Mouse (Mus musculus) limb, embryonic 12.5 days (tissue): ENCODE data around the gene Cacnb4. TPM values are rescaled to one million over a fixed set of nuclear protein-coding genes. Genes with fewer than 3 reads are reported as not detected.

ENCODE experiments used
- ATAC-seq: fragments of 200-750 bp; cut with Nextera tagmentation; 2 replicates; pipeline ENCODE4 v1.8.0; 2017; ENCODE audit warnings: low read depth, moderate TSS enrichment; ENCODE audit not compliant: insufficient number of reproducible peaks, insufficient read depth, low FRiP score, low TSS enrichment
- H3K27ac ChIP-seq: fragments of 300-500 bp; sonication (generic); 2 replicates; pipeline ENCODE4 v1.5.1; 2016; ENCODE audit warnings: mild to moderate bottlenecking, moderate library complexity
- H3K27me3 ChIP-seq: fragments of 300-500 bp; sonication (generic); 2 replicates; pipeline ENCODE4 v1.6.1; 2016; ENCODE audit warnings: mild to moderate bottlenecking, moderate library complexity
- H3K36me3 ChIP-seq: fragments of 300-500 bp; sonication (generic); 2 replicates; pipeline ENCODE4 v1.6.1; 2016; ENCODE audit warnings: mild to moderate bottlenecking, moderate library complexity
- H3K4me1 ChIP-seq: fragments of 300-500 bp; sonication (generic); replicated peaks from 2 replicates; pipeline ENCODE4 v1.6.1; 2016
- H3K4me2 ChIP-seq: fragments of 300-500 bp; sonication (generic); 2 replicates; pipeline ENCODE4 v1.6.1; 2016; ENCODE audit warnings: mild to moderate bottlenecking, moderate library complexity
- H3K4me3 ChIP-seq: fragments of 300-500 bp; sonication (generic); replicated peaks from 2 replicates; pipeline ENCODE4 v1.5.1; 2016; ENCODE audit warnings: mild to moderate bottlenecking
- H3K9ac ChIP-seq: fragments of 300-500 bp; sonication (generic); replicated peaks from 2 replicates; pipeline ENCODE4 v1.6.1; 2016; ENCODE audit warnings: mild to moderate bottlenecking, moderate library complexity
- H3K9me3 ChIP-seq: fragments of 300-500 bp; sonication (generic); 2 replicates; pipeline ENCODE4 v1.6.1; 2016; ENCODE audit warnings: mild to moderate bottlenecking, moderate library complexity
- WGBS: fragments of 180-500 bp; shearing (Covaris S2); methylation state at CpG from one replicate; pipeline ENCODE4 v1.1.7; 2016; 5-methylcytosine and 5-hydroxymethylcytosine counted together
- polyA plus RNA-seq: library from polyadenylated mRNA; unstranded; fragments of >200 nt; fragmentation: Nextera tagmentation; extraction: Ambion mirVana; gene quantifications from 2 replicates; pipeline ENCODE4 v1.2.1, GENCODE M21; 2016

Gene Cacnb4
- polyA plus RNA-seq, 1 experiment from 2014 or later = 0.88 TPM

DNA sequence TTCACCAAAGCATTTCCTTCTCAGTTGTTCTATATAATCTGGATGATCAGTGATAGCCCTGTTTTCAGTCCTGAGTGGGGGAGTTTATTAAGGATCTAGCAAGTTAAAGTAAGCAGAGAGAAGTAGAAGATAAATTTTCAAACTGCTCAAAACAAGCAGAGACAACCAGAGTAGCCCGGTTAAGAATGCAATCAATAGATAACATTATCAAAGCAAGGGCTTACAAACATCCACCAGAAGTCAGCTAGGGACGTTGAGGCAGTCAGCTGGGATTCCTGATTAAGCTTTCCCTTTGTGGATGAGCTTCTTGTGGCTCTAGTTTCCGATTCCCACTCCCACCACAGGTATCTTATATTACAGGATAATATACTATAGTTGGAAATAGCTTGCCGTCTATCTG, 91.2 kb downstream of the Cacnb4 start:
- no peak overlapping the region for H3K27ac ChIP-seq
- no peak for ATAC-seq

DNA sequence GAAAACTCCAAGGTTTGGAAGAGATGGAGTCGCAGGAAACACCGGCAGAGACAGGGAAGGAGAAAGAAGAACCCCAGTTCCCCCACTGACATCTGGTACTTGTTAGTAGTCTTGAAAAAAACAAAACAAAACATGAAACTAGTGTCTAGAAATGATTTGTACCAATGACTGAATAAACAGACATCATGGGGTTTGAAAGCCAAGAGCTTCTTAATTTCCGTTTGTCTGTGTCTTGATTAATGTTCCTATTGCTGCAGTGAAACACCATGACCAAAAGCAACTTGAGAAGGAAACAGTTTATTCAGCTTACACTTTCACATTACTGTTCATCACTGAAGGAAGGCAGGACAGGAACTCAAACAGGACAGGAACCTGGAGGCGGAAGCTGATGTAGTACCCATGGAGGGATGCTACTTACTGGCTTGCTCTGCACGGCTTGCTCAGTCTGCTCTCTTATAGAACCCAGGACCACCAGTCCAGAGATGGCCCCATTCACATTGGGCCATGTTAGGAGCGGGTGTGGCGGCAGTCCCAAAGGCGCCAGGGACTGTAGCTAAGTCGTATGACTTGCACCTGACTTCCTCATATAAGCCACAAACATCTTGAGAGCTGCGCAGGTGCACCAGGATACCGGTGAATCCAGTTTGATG, 95.4 kb downstream of the Cacnb4 start:
- H3K9ac ChIP-seq = no peak overlapping the region
- peaks cover 11% of the 10 kb centered on the region; the same call in 1 of the 2 replicates for H3K4me1 ChIP-seq
- H3K36me3 ChIP-seq = no peaks in the 10 kb centered on the region
- H3K4me2 ChIP-seq = no peak overlapping the region
- WGBS = 82% methylated on average over 11 of the region's 11 CpGs
- H3K27me3 ChIP-seq = no peaks in the 10 kb centered on the region
- no peak for ATAC-seq
- no peak overlapping the region for H3K4me3 ChIP-seq
- H3K9me3 ChIP-seq = no peaks in the 10 kb centered on the region
- H3K27ac ChIP-seq = no peak overlapping the region

More for the DNA sequence above, 91.2 kb downstream of the Cacnb4 start:
- Histone ChIP-seq H3K4me2 (no peak overlapping the region), H3K4me1 (peaks cover 13% of the 10 kb centered on the region), H3K9ac (no peak overlapping the region), H3K36me3 (no peaks in the 10 kb centered on the region), H3K27me3 (no peaks in the 10 kb centered on the region), H3K4me3 (no peak overlapping the region), H3K9me3 (no peaks in the 10 kb centered on the region)
- 87% methylated on average over 4 of the region's 4 CpGs for WGBS

DNA sequence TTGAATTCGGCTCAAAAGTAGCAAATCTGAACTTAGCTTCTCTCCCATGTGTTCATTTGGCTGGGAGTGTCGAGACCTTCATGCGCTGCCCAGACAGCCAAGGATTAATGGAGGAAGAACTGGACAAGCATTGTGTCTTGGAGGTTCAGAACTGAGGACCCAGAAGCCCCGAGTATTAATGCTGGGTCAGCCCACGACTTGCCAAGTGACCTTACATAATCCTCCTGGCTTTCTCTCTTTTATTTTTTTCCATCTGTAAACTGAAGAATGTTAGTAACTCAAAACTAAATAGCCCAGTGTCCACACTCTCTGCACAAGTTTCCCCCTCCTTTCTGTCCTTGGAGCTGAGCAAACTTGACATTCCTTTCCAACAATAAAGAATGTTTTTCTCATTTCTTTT, 95.9 kb downstream of the Cacnb4 start:
- WGBS = 66% methylated on average over 5 of the region's 5 CpGs

DNA sequence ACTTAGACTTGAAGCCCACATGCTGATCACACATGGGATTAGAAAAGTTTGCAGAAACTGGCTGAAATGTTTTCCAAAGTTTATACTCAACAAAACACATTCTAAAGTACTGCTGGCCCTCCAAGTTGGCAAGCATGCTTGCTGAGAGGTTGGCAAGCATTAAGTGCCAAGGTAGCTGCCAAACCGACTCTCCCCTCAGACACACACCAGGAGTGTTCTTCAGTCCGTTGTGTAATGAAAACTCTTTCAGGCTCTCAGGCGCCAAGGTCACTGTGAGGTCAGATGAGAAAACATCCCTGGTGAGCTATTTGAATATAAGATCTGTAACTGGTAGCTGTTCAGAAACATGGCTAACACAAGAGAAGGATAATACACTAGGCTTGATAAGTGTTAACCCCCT, 97.8 kb downstream of the Cacnb4 start:
- Histone ChIP-seq H3K4me2 (no peak overlapping the region), H3K27me3 (no peaks in the 10 kb centered on the region), H3K4me3 (no peak overlapping the region), H3K36me3 (no peaks in the 10 kb centered on the region), H3K4me1 (peaks cover 8% of the 10 kb centered on the region; the same call in 1 of the 2 replicates), H3K9ac (no peak overlapping the region), H3K9me3 (no peaks in the 10 kb centered on the region), H3K27ac (no peak overlapping the region)
- WGBS = 59% methylated on average over 3 of the region's 3 CpGs
- no peak for ATAC-seq

More for the DNA sequence above, 95.9 kb downstream of the Cacnb4 start:
- no peak overlapping the region for H3K27ac ChIP-seq
- H3K9ac ChIP-seq = no peak overlapping the region
- peaks cover 11% of the 10 kb centered on the region; the same call in 1 of the 2 replicates for H3K4me1 ChIP-seq
- no peak for ATAC-seq
- no peaks in the 10 kb centered on the region for H3K36me3 ChIP-seq
- H3K27me3 ChIP-seq = no peaks in the 10 kb centered on the region
- H3K4me3 ChIP-seq = no peak overlapping the region
- no peak overlapping the region for H3K4me2 ChIP-seq
- H3K9me3 ChIP-seq = no peaks in the 10 kb centered on the region

DNA sequence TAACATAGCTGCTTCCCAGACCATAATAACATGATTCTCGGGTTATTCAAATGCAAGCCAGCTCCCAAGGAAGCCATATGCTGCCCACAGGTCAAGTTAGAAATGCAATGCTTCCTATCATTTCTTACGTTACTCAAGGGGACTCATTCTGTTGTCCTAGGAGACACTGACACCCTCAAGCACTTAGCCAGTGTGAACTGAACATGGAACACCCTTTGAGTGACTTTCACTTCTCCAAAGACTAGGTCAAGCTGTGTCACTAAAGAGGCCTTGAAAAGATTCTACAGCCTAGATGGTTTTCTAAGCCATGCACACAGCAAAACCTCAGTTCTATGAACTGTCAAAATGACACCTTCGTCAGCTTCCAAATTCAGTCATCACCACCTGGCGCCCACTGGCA, 98.9 kb downstream of the Cacnb4 start:
- Histone ChIP-seq H3K4me1 (0 out of 2 replicates have a peak, but pooled peaks cover 8% of the 10 kb centered on the region), H3K9me3 (no peaks in the 10 kb centered on the region), H3K27me3 (no peaks in the 10 kb centered on the region), H3K4me2 (no peak overlapping the region), H3K4me3 (no peak overlapping the region), H3K27ac (no peak overlapping the region), H3K36me3 (no peaks in the 10 kb centered on the region), H3K9ac (no peak overlapping the region)
- no peak for ATAC-seq
- WGBS = 88% methylated on average over 4 of the region's 4 CpGs

DNA sequence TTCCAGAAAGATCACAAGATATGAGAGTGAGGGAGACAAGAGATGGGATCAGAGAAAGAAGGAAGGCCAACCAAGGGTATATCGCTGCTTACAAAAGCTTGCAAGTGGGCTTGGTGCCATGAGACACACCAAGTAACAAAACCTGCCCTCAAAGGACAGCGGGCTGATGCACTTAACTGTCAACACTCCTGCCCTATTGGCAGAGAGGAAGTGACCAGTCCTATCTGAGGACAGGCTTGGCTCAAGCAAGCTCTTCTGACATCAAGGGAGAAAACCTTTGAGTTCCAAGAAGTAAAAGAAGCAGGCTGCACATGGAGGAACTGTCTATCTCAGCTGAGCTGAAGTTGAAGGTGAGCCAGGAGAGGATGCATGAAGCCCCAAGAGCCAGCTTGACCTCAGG, 100.1 kb downstream of the Cacnb4 start:
- Histone ChIP-seq H3K4me2 (no peak overlapping the region), H3K9me3 (no peaks in the 10 kb centered on the region), H3K27me3 (no peaks in the 10 kb centered on the region), H3K4me3 (no peak overlapping the region), H3K36me3 (no peaks in the 10 kb centered on the region), H3K27ac (no peak overlapping the region), H3K9ac (no peak overlapping the region), H3K4me1 (0 out of 2 replicates have a peak, but pooled peaks cover 8% of the 10 kb centered on the region)
- ATAC-seq = no peak
- 91% methylated on average over 2 of the region's 2 CpGs for WGBS

DNA sequence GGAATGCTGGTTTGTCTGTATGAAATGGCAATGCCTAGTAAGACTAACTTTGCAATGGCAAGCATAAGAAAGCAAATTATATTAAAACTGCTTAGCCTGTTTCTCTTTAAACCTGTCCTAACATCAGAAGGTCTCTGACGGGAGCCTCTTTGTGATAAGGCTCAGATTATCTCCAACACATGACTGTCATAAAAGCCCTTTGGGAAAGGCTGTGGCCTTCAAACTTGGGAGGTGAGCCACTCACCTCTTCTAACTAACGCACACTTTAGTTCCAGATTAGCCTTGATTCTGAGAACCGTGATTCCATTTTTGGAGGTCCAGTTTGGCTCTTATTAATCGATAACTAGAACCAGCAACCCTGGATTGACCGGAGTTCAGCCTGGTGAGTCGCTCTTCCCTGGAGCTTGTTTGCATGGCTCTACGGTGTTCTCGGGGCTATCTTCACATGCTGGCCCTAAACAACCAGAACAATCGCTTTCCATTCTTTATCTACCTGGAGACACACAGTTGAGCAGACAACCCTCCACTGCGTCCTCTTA, 100.9 kb downstream of the Cacnb4 start:
- WGBS = 90% methylated on average over 10 of the region's 10 CpGs
- Histone ChIP-seq H3K4me3 (no peak overlapping the region), H3K4me2 (no peak overlapping the region), H3K36me3 (no peaks in the 10 kb centered on the region), H3K4me1 (0 out of 2 replicates have a peak, but pooled peaks cover 5% of the 10 kb centered on the region), H3K9me3 (no peaks in the 10 kb centered on the region), H3K27ac (no peak overlapping the region), H3K27me3 (no peaks in the 10 kb centered on the region), H3K9ac (no peak overlapping the region)
- ATAC-seq = no peak

DNA sequence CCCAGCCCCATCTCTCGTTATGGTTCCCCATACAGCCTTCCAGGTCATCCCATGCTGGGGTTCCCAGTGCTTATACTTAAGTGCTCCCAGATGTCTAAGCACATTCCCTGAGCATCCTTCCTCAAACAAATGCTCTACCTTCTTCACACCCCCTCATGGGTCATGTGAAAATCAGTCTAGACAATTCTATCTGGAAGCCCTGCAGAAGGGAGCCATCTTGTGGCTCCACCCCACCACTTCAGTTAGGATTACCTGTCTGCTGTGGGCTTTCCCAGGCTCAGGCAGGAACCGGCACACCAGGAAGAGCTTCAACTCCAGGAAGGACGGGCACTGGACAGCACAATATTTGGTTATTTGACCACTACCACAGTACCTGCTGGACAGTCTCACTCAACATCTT, 101.7 kb downstream of the Cacnb4 start:
- H3K9ac ChIP-seq = no peak overlapping the region
- WGBS = 71% methylated on average over 3 of the region's 3 CpGs
- H3K4me2 ChIP-seq = no peak overlapping the region
- no peaks in the 10 kb centered on the region for H3K27me3 ChIP-seq
- no peaks in the 10 kb centered on the region for H3K36me3 ChIP-seq
- no peaks in the 10 kb centered on the region for H3K9me3 ChIP-seq
- H3K4me3 ChIP-seq = no peak overlapping the region
- ATAC-seq = no peak
- no peak overlapping the region for H3K27ac ChIP-seq
- H3K4me1 ChIP-seq = 0 out of 2 replicates have a peak, but pooled peaks cover 3% of the 10 kb centered on the region

DNA sequence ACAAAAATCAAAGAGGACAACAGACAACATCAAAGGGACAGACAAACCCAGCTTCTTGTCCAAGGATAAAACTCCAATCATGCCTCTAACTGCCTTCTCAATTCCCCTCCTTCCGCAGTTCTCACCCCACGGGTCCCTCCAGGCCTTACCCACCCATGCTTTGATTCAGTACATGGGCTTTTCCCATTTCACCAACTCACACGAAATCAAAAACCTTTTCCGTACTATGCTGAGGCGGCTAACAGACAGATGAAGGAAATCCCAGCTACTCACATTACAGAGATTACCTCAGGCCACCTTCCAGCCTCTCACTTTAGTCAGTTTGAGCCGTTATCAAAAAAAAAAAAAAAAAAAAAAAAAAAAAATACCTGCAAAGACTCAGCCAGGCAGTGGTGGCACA, 104.4 kb downstream of the Cacnb4 start:
- H3K27ac ChIP-seq = no peak overlapping the region
- H3K36me3 ChIP-seq = no peaks in the 10 kb centered on the region
- no peaks in the 10 kb centered on the region for H3K4me1 ChIP-seq
- no peaks in the 10 kb centered on the region for H3K27me3 ChIP-seq
- no peaks in the 10 kb centered on the region for H3K9me3 ChIP-seq
- no peak overlapping the region for H3K9ac ChIP-seq
- H3K4me3 ChIP-seq = no peak overlapping the region
- WGBS = 80% methylated on average over 6 of the region's 6 CpGs
- no peak overlapping the region for H3K4me2 ChIP-seq
- no peak for ATAC-seq

DNA sequence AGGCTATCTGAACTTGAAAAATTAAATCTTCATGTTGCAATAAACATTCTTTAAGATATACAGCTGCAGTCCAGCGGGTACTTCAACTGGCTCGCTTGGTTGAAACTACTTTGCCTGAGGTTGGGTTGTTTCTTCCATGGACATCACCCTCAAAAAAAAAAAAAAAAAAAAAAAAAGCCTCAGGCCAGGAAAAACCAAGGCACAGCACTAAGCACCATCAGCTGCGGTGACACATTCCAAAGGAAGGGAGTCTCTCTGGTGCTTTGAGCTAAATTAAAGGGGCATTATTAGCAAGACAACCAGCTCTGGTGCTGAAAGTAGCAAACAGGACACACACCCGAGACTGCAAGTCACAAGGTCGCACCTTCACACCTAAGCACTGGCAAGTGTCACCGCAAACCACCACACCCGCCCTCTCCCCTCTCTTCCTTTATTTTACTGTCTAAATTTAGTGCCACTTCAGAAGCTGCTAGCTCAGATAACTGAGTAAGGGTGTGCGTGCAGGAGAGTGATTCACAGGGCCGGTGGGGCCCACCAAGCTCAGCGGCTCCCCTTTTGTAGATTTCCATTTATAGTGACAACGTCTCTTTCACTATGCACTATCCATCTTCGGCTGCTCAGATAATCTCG, 105.2 kb downstream of the Cacnb4 start:
- no peak for ATAC-seq
- Histone ChIP-seq H3K4me2 (no peak overlapping the region), H3K36me3 (no peaks in the 10 kb centered on the region), H3K4me1 (no peaks in the 10 kb centered on the region), H3K27me3 (no peaks in the 10 kb centered on the region), H3K4me3 (no peak overlapping the region), H3K9me3 (no peaks in the 10 kb centered on the region), H3K9ac (no peak overlapping the region), H3K27ac (no peak overlapping the region)
- WGBS = 52% methylated on average over 13 of the region's 13 CpGs

DNA sequence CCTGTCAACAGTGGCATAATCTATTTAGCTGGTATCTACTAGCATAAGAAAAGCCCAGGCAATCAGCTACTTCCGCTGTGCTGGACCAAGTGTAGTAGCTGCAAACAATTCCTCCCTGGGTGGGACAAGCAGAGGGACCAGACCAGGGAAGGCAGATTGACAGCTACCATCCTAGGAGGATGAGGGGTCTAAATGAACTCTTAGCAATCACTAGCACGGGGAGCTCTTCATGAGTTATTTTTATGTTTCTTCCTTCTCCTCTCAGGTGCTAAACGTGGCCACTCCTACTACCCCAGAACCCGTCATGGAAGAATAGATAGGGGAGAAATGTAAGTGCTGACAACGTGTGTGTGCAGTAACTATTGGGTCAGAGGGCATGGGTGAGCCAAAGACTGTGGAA, 105.8 kb downstream of the Cacnb4 start:
- Histone ChIP-seq H3K4me2 (no peak overlapping the region), H3K9ac (no peak overlapping the region), H3K4me3 (no peak overlapping the region), H3K27ac (no peak overlapping the region), H3K9me3 (no peaks in the 10 kb centered on the region), H3K4me1 (no peaks in the 10 kb centered on the region), H3K27me3 (no peaks in the 10 kb centered on the region), H3K36me3 (no peaks in the 10 kb centered on the region)
- WGBS = 78% methylated on average over 5 of the region's 5 CpGs
- no peak for ATAC-seq
